Mouse (Mus musculus) olfactory bulb, adult 2 months (tissue): ENCODE measurements around the gene Rnf215.

Experiments
- CTCF ChIP-seq: fragments of 200-500 bp; IDR thresholded peaks from 2 replicates; pipeline ENCODE4 v1.5.1; 2012; ENCODE audit warnings: low read depth, mild to moderate bottlenecking, low read length, moderate library complexity; ENCODE audit not compliant: insufficient read depth
- POLR2A ChIP-seq: fragments of 200-500 bp; IDR thresholded peaks from 2 replicates; pipeline ENCODE4 v1.6.1; 2012; ENCODE audit warnings: mild to moderate bottlenecking, low read depth, low read length, moderate library complexity; ENCODE audit not compliant: insufficient read depth

DNA sequence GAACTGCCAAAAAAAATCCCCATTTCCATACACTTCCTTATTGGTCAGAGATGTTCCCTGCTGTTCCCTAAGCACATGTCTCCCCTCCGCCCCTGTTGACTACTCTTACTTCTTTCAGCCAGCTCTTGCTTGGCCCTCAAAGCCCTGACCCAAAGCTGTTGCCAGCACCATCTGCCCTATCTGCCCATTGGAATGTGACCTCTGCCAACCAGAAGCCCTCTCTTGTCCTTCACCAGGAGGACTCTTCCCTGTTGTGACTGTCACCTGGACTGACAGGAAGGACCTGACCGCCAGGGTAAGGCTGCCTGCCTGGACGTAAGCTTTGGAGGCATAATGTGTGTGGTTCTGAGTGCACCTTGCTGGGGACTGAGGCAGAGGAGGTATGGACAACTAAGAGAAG lies 13.3 kb upstream of the Rnf215 start:
- TF ChIP-seq CTCF (no peak), POLR2A (no peak)
